Mouse (Mus musculus) hindbrain, embryonic 12.5 days (tissue): ENCODE measurements at regions not wholly inside any gene's neighbourhood (a gene's known extent, or its start where the extent isn't known, plus 50 kb on each side); places are given as distances from the start of the nearest gene placed in this dataset.

ENCODE experiments used
- ATAC-seq: fragments of 200-750 bp; cut with Nextera tagmentation; 2 replicates; pipeline ENCODE4 v1.8.0; 2017; ENCODE audit warnings: moderate TSS enrichment; ENCODE audit not compliant: low FRiP score
- H3K27ac ChIP-seq: fragments of 300-500 bp; sonication (generic); 2 replicates; pipeline ENCODE4 v1.5.1; 2016; ENCODE audit warnings: mild to moderate bottlenecking
- H3K27me3 ChIP-seq: fragments of 300-500 bp; sonication (generic); 2 replicates; pipeline ENCODE4 v1.6.1; 2016; ENCODE audit warnings: mild to moderate bottlenecking
- H3K36me3 ChIP-seq: fragments of 300-500 bp; sonication (generic); 2 replicates; pipeline ENCODE4 v1.6.1; 2016; ENCODE audit warnings: mild to moderate bottlenecking
- H3K4me1 ChIP-seq: fragments of 300-500 bp; sonication (generic); 2 replicates; pipeline ENCODE4 v1.6.1; 2016
- H3K4me2 ChIP-seq: fragments of 300-500 bp; sonication (generic); replicated peaks from 2 replicates; pipeline ENCODE4 v1.6.1; 2016; ENCODE audit warnings: mild to moderate bottlenecking
- H3K4me3 ChIP-seq: fragments of 300-500 bp; sonication (generic); 2 replicates; pipeline ENCODE4 v1.5.1; 2016; ENCODE audit warnings: mild to moderate bottlenecking
- H3K9ac ChIP-seq: fragments of 300-500 bp; sonication (generic); 2 replicates; pipeline ENCODE4 v1.6.1; 2016; ENCODE audit warnings: mild to moderate bottlenecking, moderate library complexity
- H3K9me3 ChIP-seq: fragments of 300-500 bp; sonication (generic); replicated peaks from 2 replicates; pipeline ENCODE4 v1.6.1; 2016; ENCODE audit warnings: mild to moderate bottlenecking
- WGBS: fragments of 180-500 bp; shearing (Covaris S2); methylation state at CpG from one replicate; pipeline ENCODE4 v1.1.7; 2016; 5-methylcytosine and 5-hydroxymethylcytosine counted together

- Histone ChIP-seq H3K9me3 (no peaks in the 10 kb centered on the region), H3K4me2 (no peak overlapping the region), H3K4me3 (no peak overlapping the region), H3K27me3 (no peaks in the 10 kb centered on the region), H3K4me1 (no peaks in the 10 kb centered on the region), H3K27ac (no peak overlapping the region), H3K9ac (no peak overlapping the region), H3K36me3 (no peaks in the 10 kb centered on the region)
- no peak for ATAC-seq
- WGBS, result 91% methylated on average over 2 of the region's 2 CpGs
Observed at GRCm38 (mm10) chr1:193644506-193644905, 274.4 kb upstream of the Camk1g start.

- 89% methylated on average over 5 of the region's 5 CpGs for WGBS
- no peak for ATAC-seq
Observed at GRCm38 (mm10) chr1:193636451-193636850, 266.4 kb upstream of the Camk1g start.

GRCm38 (mm10) chr1:193632115-193632514 lies 262.0 kb upstream of the Camk1g start:
- Histone ChIP-seq H3K9ac (no peak overlapping the region), H3K9me3 (no peaks in the 10 kb centered on the region), H3K4me2 (no peak overlapping the region), H3K4me3 (no peak overlapping the region), H3K27me3 (no peaks in the 10 kb centered on the region), H3K36me3 (no peaks in the 10 kb centered on the region), H3K4me1 (peaks cover 4% of the 10 kb centered on the region), H3K27ac (no peak overlapping the region)
- ATAC-seq, result no peak
- 82% methylated on average over 2 of the region's 2 CpGs for WGBS

More at GRCm38 (mm10) chr1:193636451-193636850, 266.4 kb upstream of the Camk1g start:
- no peaks in the 10 kb centered on the region for H3K9me3 ChIP-seq
- no peak overlapping the region for H3K27ac ChIP-seq
- H3K4me1 ChIP-seq, result no peaks in the 10 kb centered on the region
- H3K36me3 ChIP-seq, result no peaks in the 10 kb centered on the region
- no peaks in the 10 kb centered on the region for H3K27me3 ChIP-seq
- H3K9ac ChIP-seq, result no peak overlapping the region
- no peak overlapping the region for H3K4me3 ChIP-seq
- H3K4me2 ChIP-seq, result no peak overlapping the region

- Histone ChIP-seq H3K4me3 (no peak overlapping the region), H3K27ac (no peak overlapping the region), H3K9me3 (no peaks in the 10 kb centered on the region), H3K9ac (no peak overlapping the region), H3K4me1 (peaks cover 12% of the 10 kb centered on the region), H3K27me3 (no peaks in the 10 kb centered on the region), H3K36me3 (no peaks in the 10 kb centered on the region), H3K4me2 (no peak overlapping the region)
- WGBS, result 74% methylated on average over 2 of the region's 2 CpGs
- no peak for ATAC-seq
Observed at GRCm38 (mm10) chr1:193629887-193630286, 259.8 kb upstream of the Camk1g start.

- no peak overlapping the region for H3K4me3 ChIP-seq
- H3K27me3 ChIP-seq, result no peaks in the 10 kb centered on the region
- H3K4me2 ChIP-seq, result 0 out of 2 replicates have a peak overlapping the region, but pooled peaks have one; percentile 6
- peak; percentile 52; the same call in 1 of the 2 replicates for ATAC-seq
- peaks cover 12% of the 10 kb centered on the region for H3K4me1 ChIP-seq
- no peak overlapping the region for H3K9ac ChIP-seq
- 64% methylated on average over 16 of the region's 16 CpGs for WGBS
- H3K36me3 ChIP-seq, result no peaks in the 10 kb centered on the region
- peak overlapping the region; percentile 67 for H3K27ac ChIP-seq
- no peaks in the 10 kb centered on the region for H3K9me3 ChIP-seq
Observed at GRCm38 (mm10) chr1:193626924-193627849, 257.1 kb upstream of the Camk1g start.

GRCm38 (mm10) chr1:193625101-193625956 lies 255.2 kb upstream of the Camk1g start:
- no peaks in the 10 kb centered on the region for H3K9me3 ChIP-seq
- H3K4me2 ChIP-seq, result no peak overlapping the region
- no peaks in the 10 kb centered on the region for H3K27me3 ChIP-seq
- no peak for ATAC-seq
- 41% methylated on average over 9 of the region's 9 CpGs for WGBS
- H3K9ac ChIP-seq, result no peak overlapping the region
- H3K4me1 ChIP-seq, result peaks cover 12% of the 10 kb centered on the region
- H3K27ac ChIP-seq, result no peak overlapping the region
- H3K36me3 ChIP-seq, result no peaks in the 10 kb centered on the region
- no peak overlapping the region for H3K4me3 ChIP-seq

- H3K4me3 ChIP-seq, result no peak overlapping the region
- no peak overlapping the region for H3K9ac ChIP-seq
- peaks cover 12% of the 10 kb centered on the region for H3K4me1 ChIP-seq
- ATAC-seq, result no peak
- no peak overlapping the region for H3K27ac ChIP-seq
- no peaks in the 10 kb centered on the region for H3K9me3 ChIP-seq
- WGBS, result 85% methylated on average over 3 of the region's 3 CpGs
- no peak overlapping the region for H3K4me2 ChIP-seq
- no peaks in the 10 kb centered on the region for H3K27me3 ChIP-seq
- no peaks in the 10 kb centered on the region for H3K36me3 ChIP-seq
Observed at GRCm38 (mm10) chr1:193623571-193623970, 253.5 kb upstream of the Camk1g start.

- H3K9ac ChIP-seq, result no peak overlapping the region
- no peaks in the 10 kb centered on the region for H3K9me3 ChIP-seq
- H3K4me1 ChIP-seq, result peaks cover 7% of the 10 kb centered on the region; the same call in 1 of the 2 replicates
- no peaks in the 10 kb centered on the region for H3K36me3 ChIP-seq
- no peak overlapping the region for H3K4me3 ChIP-seq
- peak overlapping the region; percentile 52 for H3K27ac ChIP-seq
- H3K27me3 ChIP-seq, result no peaks in the 10 kb centered on the region
- no peak overlapping the region for H3K4me2 ChIP-seq
- no peak; the same call in 1 of the 2 replicates for ATAC-seq
- 76% methylated on average over 8 of the region's 8 CpGs for WGBS
Observed at GRCm38 (mm10) chr1:193618250-193618649, 248.2 kb upstream of the Camk1g start.

GRCm38 (mm10) chr1:193610471-193610870 lies 240.4 kb upstream of the Camk1g start:
- H3K4me1 ChIP-seq, result no peaks in the 10 kb centered on the region
- H3K9ac ChIP-seq, result no peak overlapping the region
- H3K27me3 ChIP-seq, result no peaks in the 10 kb centered on the region
- H3K4me3 ChIP-seq, result no peak overlapping the region
- no peak for ATAC-seq
- 76% methylated on average over 4 of the region's 4 CpGs for WGBS
- H3K27ac ChIP-seq, result no peak overlapping the region
- H3K9me3 ChIP-seq, result no peaks in the 10 kb centered on the region
- H3K4me2 ChIP-seq, result no peak overlapping the region
- no peaks in the 10 kb centered on the region for H3K36me3 ChIP-seq

- H3K9ac ChIP-seq, result no peak overlapping the region
- 84% methylated on average over 4 of the region's 4 CpGs for WGBS
- no peaks in the 10 kb centered on the region for H3K4me1 ChIP-seq
Observed at GRCm38 (mm10) chr1:193599895-193600294, 229.8 kb upstream of the Camk1g start.

GRCm38 (mm10) chr1:193599163-193599562 lies 229.1 kb upstream of the Camk1g start:
- Histone ChIP-seq H3K4me2 (no peak overlapping the region), H3K4me1 (no peaks in the 10 kb centered on the region), H3K36me3 (no peaks in the 10 kb centered on the region), H3K27me3 (no peaks in the 10 kb centered on the region), H3K4me3 (no peak overlapping the region), H3K9ac (no peak overlapping the region), H3K9me3 (no peaks in the 10 kb centered on the region), H3K27ac (no peak overlapping the region)
- 57% methylated on average over 1 of the region's 1 CpGs for WGBS
- ATAC-seq, result no peak

More at GRCm38 (mm10) chr1:193599895-193600294, 229.8 kb upstream of the Camk1g start:
- Histone ChIP-seq H3K4me2 (no peak overlapping the region), H3K9me3 (no peaks in the 10 kb centered on the region), H3K27ac (no peak overlapping the region), H3K4me3 (no peak overlapping the region), H3K27me3 (no peaks in the 10 kb centered on the region), H3K36me3 (no peaks in the 10 kb centered on the region)
- ATAC-seq, result no peak

- no peak overlapping the region for H3K4me2 ChIP-seq
- WGBS, result 15% methylated on average over 5 of the region's 5 CpGs
- no peak overlapping the region for H3K9ac ChIP-seq
- peak overlapping the region; percentile 58 for H3K27ac ChIP-seq
- peaks cover 40% of the 10 kb centered on the region for H3K4me1 ChIP-seq
- H3K4me3 ChIP-seq, result no peak overlapping the region
- peak; percentile 21; the same call in 1 of the 2 replicates for ATAC-seq
- no peaks in the 10 kb centered on the region for H3K36me3 ChIP-seq
- H3K27me3 ChIP-seq, result no peaks in the 10 kb centered on the region
- no peaks in the 10 kb centered on the region for H3K9me3 ChIP-seq
Observed at GRCm38 (mm10) chr1:193590301-193590829, 220.3 kb upstream of the Camk1g start.
